Mouse (Mus musculus) frontal cortex, adult (tissue): ENCODE measurements around the gene Chst3.
"Not testable (repeated sequence)": the region's sequence is repeated elsewhere in the genome, so short reads cannot be mapped to it uniquely, and the experiment has no call there.

Experiments
- ATAC-seq: cut with Nextera tagmentation; 2 replicates; pipeline ENCODE4 v1.9.2; 2017; ENCODE audit warnings: mild to moderate bottlenecking, moderate library complexity, mixed read lengths; ENCODE audit not compliant: low TSS enrichment

The Chst3 gene

GRCm38 (mm10) chr10:60234006-60234405 is 14.9 kb upstream of the Chst3 start:
- no peak for ATAC-seq

- ATAC-seq: no peak
Observed at GRCm38 (mm10) chr10:60230321-60231088, 11.4 kb upstream of the Chst3 start.

GRCm38 (mm10) chr10:60229113-60229512 is 10.1 kb upstream of the Chst3 start:
- ATAC-seq: no peak

GRCm38 (mm10) chr10:60227666-60228065 is 8.6 kb upstream of the Chst3 start:
- no peak for ATAC-seq

- no peak for ATAC-seq
Observed at GRCm38 (mm10) chr10:60224601-60225000, 5.5 kb upstream of the Chst3 start.

- not testable (repeated sequence) for ATAC-seq
Observed at GRCm38 (mm10) chr10:60221571-60222259, 2.7 kb upstream of the Chst3 start.

- no peak for ATAC-seq
Observed at GRCm38 (mm10) chr10:60220607-60221006, 1.5 kb upstream of the Chst3 start.

- ATAC-seq: no peak
Observed at GRCm38 (mm10) chr10:60220042-60220523, 1.0 kb upstream of the Chst3 start.

- ATAC-seq: no peak
Observed at GRCm38 (mm10) chr10:60218033-60218590, 948 bp downstream of the Chst3 start.

GRCm38 (mm10) chr10:60216331-60217095 is 2.5 kb downstream of the Chst3 start:
- ATAC-seq: no peak

- peak; percentile 62 for ATAC-seq
Observed at GRCm38 (mm10) chr10:60215077-60215960, 3.7 kb downstream of the Chst3 start.

GRCm38 (mm10) chr10:60212589-60213379 is 6.3 kb downstream of the Chst3 start:
- no peak for ATAC-seq

GRCm38 (mm10) chr10:60211501-60212005 is 7.5 kb downstream of the Chst3 start:
- ATAC-seq: no peak

- peak; percentile 9 for ATAC-seq
Observed at GRCm38 (mm10) chr10:60210468-60210867, 8.6 kb downstream of the Chst3 start.

- peak; percentile 69 for ATAC-seq
Observed at GRCm38 (mm10) chr10:60209237-60209636, 9.8 kb downstream of the Chst3 start.

- no peak for ATAC-seq
Observed at GRCm38 (mm10) chr10:60207166-60207705, 11.8 kb downstream of the Chst3 start.

- ATAC-seq: no peak
Observed at GRCm38 (mm10) chr10:60205601-60206241, 13.3 kb downstream of the Chst3 start.

- peak; percentile 54; the same call in 1 of the 2 replicates for ATAC-seq
Observed at GRCm38 (mm10) chr10:60202785-60203184, 16.3 kb downstream of the Chst3 start.

GRCm38 (mm10) chr10:60200996-60201395 is 18.1 kb downstream of the Chst3 start:
- no peak for ATAC-seq
